Mouse (Mus musculus) G1E (cell line): ENCODE results near the gene Golph3l.

ENCODE experiments used
- CTCF ChIP-seq: IDR thresholded peaks from 2 replicates; pipeline ENCODE4 v1.5.1; 2012; ENCODE audit warnings: low read depth, low read length, inconsistent platforms, mixed read lengths
- GATA1 ChIP-seq: IDR thresholded peaks from 2 replicates; pipeline ENCODE4 v1.6.1; 2012; ENCODE audit warnings: borderline replicate concordance, low read length, inconsistent platforms, mixed read lengths
- TAL1 ChIP-seq: conservative IDR thresholded peaks from 2 replicates; pipeline ENCODE4 v1.6.1; 2012; ENCODE audit warnings: low read depth, low read length, inconsistent platforms, mixed read lengths

DNA sequence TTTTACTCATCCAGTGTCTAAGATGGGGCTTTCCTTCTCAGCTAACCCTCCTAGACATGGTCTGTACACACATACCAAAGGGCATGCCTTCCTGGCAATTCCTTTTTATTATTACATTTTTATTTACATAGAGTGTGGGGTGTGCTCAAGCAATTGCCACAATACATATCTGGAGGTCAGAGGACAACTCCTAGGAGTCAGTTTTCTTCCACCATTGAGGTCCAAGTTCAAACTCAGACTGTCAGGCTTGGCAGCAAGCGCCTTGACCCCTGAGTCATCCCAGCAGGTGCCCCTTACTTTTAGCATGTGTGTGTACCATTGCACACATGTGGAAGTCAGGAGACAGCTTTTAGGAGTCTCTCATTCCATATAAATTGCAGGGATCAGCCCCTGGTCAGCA lies 25.3 kb downstream of the Golph3l start:
- no peak for TF ChIP-seq CTCF
- no peak for TF ChIP-seq GATA1
- no peak for TF ChIP-seq TAL1
